Mouse (Mus musculus) lung, postnatal 14 days (tissue): ENCODE results near the gene E330017A01Rik.
"Not testable (repeated sequence)": the region's sequence is repeated elsewhere in the genome, so short reads cannot be mapped to it uniquely, and the experiment has no call there.

ENCODE experiments used
- DNase-seq: peaks from one replicate; pipeline ENCODE4 v3.0.0; 2021

E330017A01Rik gene

GRCm38 (mm10) chr16:58638689-58639175, at the start of gene E330017A01Rik:
Gene E330017A01Rik (minus strand): TSS chr16:58638739.
- DNase-seq = no peak

- DNase-seq = no peak
Measured at GRCm38 (mm10) chr16:58685548-58686537, 47.3 kb upstream of the E330017A01Rik start.

- DNase-seq = no peak
Measured at GRCm38 (mm10) chr16:58684537-58684936, 46.0 kb upstream of the E330017A01Rik start.

- no peak for DNase-seq
Measured at GRCm38 (mm10) chr16:58683911-58684310, 45.4 kb upstream of the E330017A01Rik start.

GRCm38 (mm10) chr16:58682870-58683269, 44.3 kb upstream of the E330017A01Rik start:
- DNase-seq = no peak

- DNase-seq = no peak
Measured at GRCm38 (mm10) chr16:58682046-58682445, 43.5 kb upstream of the E330017A01Rik start.

GRCm38 (mm10) chr16:58678660-58679059, 40.1 kb upstream of the E330017A01Rik start:
- DNase-seq = no peak

- DNase-seq = no peak
Measured at GRCm38 (mm10) chr16:58677491-58677890, 39.0 kb upstream of the E330017A01Rik start.

GRCm38 (mm10) chr16:58676633-58677032, 38.1 kb upstream of the E330017A01Rik start:
- no peak for DNase-seq

- no peak for DNase-seq
Measured at GRCm38 (mm10) chr16:58676156-58676555, 37.6 kb upstream of the E330017A01Rik start.

- DNase-seq = no peak
Measured at GRCm38 (mm10) chr16:58675256-58675655, 36.7 kb upstream of the E330017A01Rik start.

- no peak for DNase-seq
Measured at GRCm38 (mm10) chr16:58673811-58674410, 35.4 kb upstream of the E330017A01Rik start.

GRCm38 (mm10) chr16:58672396-58672795, 33.9 kb upstream of the E330017A01Rik start:
- no peak for DNase-seq

- no peak for DNase-seq
Measured at GRCm38 (mm10) chr16:58671212-58671985, 32.9 kb upstream of the E330017A01Rik start.

GRCm38 (mm10) chr16:58670643-58671042, 32.1 kb upstream of the E330017A01Rik start:
- no peak for DNase-seq

- peak; percentile 73 for DNase-seq
Measured at GRCm38 (mm10) chr16:58669917-58670630, 31.5 kb upstream of the E330017A01Rik start, which contains the start of gene Cpox. Gene Cpox (plus strand): TSS chr16:58670292.

GRCm38 (mm10) chr16:58669264-58669663, 30.7 kb upstream of the E330017A01Rik start:
- DNase-seq = no peak

- DNase-seq = no peak
Measured at GRCm38 (mm10) chr16:58668586-58668985, 30.0 kb upstream of the E330017A01Rik start.

- DNase-seq = not testable (repeated sequence)
Measured at GRCm38 (mm10) chr16:58666681-58667080, 28.1 kb upstream of the E330017A01Rik start.

GRCm38 (mm10) chr16:58665137-58665536, 26.6 kb upstream of the E330017A01Rik start:
- DNase-seq = not testable (repeated sequence)

- DNase-seq = no peak
Measured at GRCm38 (mm10) chr16:58663816-58664215, 25.3 kb upstream of the E330017A01Rik start.

GRCm38 (mm10) chr16:58663021-58663420, 24.5 kb upstream of the E330017A01Rik start:
- DNase-seq = no peak
